Mouse (Mus musculus) small intestine, adult 2 months (tissue): ENCODE measurements around the gene Gpc1.

Source experiments
- CTCF ChIP-seq: fragments of 200-500 bp; IDR thresholded peaks from 2 replicates; pipeline ENCODE4 v1.5.1; 2012; ENCODE audit warnings: low read depth, mild to moderate bottlenecking, control low read depth, inconsistent platforms, low read length, moderate library complexity, mixed read lengths; ENCODE audit not compliant: insufficient replicate concordance, insufficient read length; ENCODE audit errors: extremely low read depth
- POLR2A ChIP-seq: fragments of 200-500 bp; IDR thresholded peaks from 2 replicates; pipeline ENCODE4 v1.6.1; 2012; ENCODE audit warnings: low read depth, mild to moderate bottlenecking, control low read depth, inconsistent platforms, low read length, moderate library complexity

DNA sequence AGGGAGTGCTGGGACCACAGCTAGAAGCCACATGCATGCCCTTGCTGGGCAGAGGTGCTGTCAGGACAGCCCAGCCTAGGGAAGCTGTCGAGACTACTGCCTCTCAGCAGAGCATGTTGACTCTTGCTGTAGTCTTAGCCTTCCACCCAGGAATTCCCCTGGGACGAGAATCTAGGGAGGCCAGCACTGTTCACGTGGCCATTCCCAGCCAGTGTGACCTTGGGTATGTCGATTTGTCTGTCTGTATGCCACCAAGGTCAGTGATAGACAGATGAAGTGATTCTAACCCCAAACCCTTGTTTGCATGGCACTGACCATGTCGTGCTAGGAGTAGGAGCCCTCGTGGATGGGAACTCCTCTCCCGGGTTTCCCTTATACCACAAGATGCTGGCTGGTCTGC, 14.4 kb downstream of the Gpc1 start:
- no peak for TF ChIP-seq CTCF
- TF ChIP-seq POLR2A: no peak
